Mouse (Mus musculus): Measurements from ENCODE around the gene Mast4. TPM values are rescaled to one million over a fixed set of nuclear protein-coding genes. Genes with fewer than 3 reads are reported as not detected.

The Mast4 gene
- polyA plus RNA-seq, 1 experiment from 2014 or later, result 41.8 TPM

DNA sequence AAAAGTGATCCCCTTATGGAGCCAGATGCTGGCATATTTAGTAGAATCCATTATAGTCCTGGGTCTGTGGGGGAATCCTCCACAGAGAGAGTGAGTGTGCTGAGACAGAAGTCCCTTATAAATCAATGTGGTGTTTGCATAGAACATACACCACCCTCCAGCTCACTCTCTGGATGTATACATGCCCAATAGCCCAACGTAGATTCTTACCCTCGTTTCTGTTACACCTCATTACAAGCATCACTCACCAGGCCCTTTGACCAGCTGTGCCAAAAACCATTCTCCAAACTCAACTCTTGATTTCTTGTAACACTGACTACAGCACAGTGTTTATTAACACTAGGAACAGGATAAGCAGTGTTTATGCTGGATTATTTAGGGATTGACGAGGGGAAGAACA, 72.2 kb downstream of the Mast4 start:
- no peak overlapping the region for H3K4me2 ChIP-seq (ENCODE audit: low read length)
- no peaks in the 10 kb centered on the region for H3K27me3 ChIP-seq (ENCODE audit: control insufficient read depth, insufficient read depth, low read length)
- H3K36me3 ChIP-seq (ENCODE audit: control insufficient read depth, insufficient read depth, low read length), result no peaks in the 10 kb centered on the region
- WGBS, result 86% methylated on average over 3 of the region's 3 CpGs
- no peaks in the 10 kb centered on the region for H3K4me1 ChIP-seq (ENCODE audit: control insufficient read depth, insufficient read depth, low read length)
- no peak overlapping the region for H3K9ac ChIP-seq (replicated peaks; ENCODE audit: low read length)
- no peak for ATAC-seq (ENCODE audit: low FRiP score, low TSS enrichment)
- no peak overlapping the region for H3K4me3 ChIP-seq (replicated peaks; ENCODE audit: low read depth, low read length)
- H3K27ac ChIP-seq (replicated peaks; ENCODE audit: low read depth, low read length), result no peak overlapping the region
- DNase-seq, result no peak
- H3K9me3 ChIP-seq (ENCODE audit: control insufficient read depth, low read length), result no peaks in the 10 kb centered on the region

DNA sequence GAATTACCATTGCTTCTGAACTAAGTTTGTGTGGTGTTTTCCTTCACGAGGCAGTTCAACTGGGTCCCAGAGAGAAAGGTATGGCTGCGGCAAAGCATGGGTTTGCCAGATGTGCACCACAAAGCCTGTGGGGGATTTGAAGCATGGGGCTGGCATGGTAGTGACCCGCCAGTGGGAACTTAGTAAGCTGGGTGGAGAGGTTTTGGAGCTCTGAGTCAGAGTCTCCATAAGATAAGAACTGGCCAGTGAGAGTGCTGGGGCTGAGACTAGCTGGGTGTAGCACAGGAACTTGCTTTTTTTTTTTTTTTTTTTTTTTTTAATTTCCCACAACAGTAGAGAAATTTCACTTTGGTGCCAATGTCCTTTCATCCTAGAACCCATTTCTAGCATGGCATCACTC, 73.9 kb downstream of the Mast4 start:
- Histone ChIP-seq H3K4me3 (replicated peaks; ENCODE audit: low read depth, low read length) (no peak overlapping the region), H3K4me2 (ENCODE audit: low read length) (no peak overlapping the region), H3K27ac (replicated peaks; ENCODE audit: low read depth, low read length) (no peak overlapping the region), H3K27me3 (ENCODE audit: control insufficient read depth, insufficient read depth, low read length) (no peaks in the 10 kb centered on the region), H3K9me3 (ENCODE audit: control insufficient read depth, low read length) (no peaks in the 10 kb centered on the region), H3K36me3 (ENCODE audit: control insufficient read depth, insufficient read depth, low read length) (no peaks in the 10 kb centered on the region), H3K9ac (replicated peaks; ENCODE audit: low read length) (no peak overlapping the region), H3K4me1 (ENCODE audit: control insufficient read depth, insufficient read depth, low read length) (no peaks in the 10 kb centered on the region)
- no peak for DNase-seq
- ATAC-seq (ENCODE audit: low FRiP score, low TSS enrichment), result no peak
- 83% methylated on average over 3 of the region's 3 CpGs for WGBS

DNA sequence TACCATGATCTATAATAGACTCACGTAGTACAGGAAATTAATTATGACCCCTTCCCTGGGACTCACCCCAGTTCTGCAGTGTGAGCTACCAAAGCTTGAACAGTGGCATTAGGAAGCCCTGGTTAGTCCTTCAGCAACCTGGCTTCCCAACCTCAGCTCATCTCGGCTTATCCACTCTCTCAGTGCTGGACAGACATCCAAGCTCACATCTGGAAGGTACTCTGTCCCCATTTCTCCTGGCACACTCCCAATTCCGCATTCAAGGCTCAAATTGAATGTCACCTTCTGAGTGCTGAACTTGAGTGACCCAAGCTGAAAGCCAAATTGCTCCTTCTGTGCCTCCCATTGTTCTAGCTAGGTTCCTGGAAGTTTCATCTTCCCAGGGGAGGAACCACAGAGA, 76.2 kb downstream of the Mast4 start:
- Histone ChIP-seq H3K4me1 (ENCODE audit: control insufficient read depth, insufficient read depth, low read length) (no peaks in the 10 kb centered on the region), H3K9ac (replicated peaks; ENCODE audit: low read length) (no peak overlapping the region), H3K27ac (replicated peaks; ENCODE audit: low read depth, low read length) (no peak overlapping the region), H3K36me3 (ENCODE audit: control insufficient read depth, insufficient read depth, low read length) (no peaks in the 10 kb centered on the region), H3K4me2 (ENCODE audit: low read length) (no peak overlapping the region), H3K9me3 (ENCODE audit: control insufficient read depth, low read length) (no peaks in the 10 kb centered on the region), H3K27me3 (ENCODE audit: control insufficient read depth, insufficient read depth, low read length) (no peaks in the 10 kb centered on the region), H3K4me3 (replicated peaks; ENCODE audit: low read depth, low read length) (no peak overlapping the region)
- no peak for DNase-seq
- ATAC-seq (ENCODE audit: low FRiP score, low TSS enrichment), result no peak
- 76% methylated on average over 3 of the region's 3 CpGs for WGBS

DNA sequence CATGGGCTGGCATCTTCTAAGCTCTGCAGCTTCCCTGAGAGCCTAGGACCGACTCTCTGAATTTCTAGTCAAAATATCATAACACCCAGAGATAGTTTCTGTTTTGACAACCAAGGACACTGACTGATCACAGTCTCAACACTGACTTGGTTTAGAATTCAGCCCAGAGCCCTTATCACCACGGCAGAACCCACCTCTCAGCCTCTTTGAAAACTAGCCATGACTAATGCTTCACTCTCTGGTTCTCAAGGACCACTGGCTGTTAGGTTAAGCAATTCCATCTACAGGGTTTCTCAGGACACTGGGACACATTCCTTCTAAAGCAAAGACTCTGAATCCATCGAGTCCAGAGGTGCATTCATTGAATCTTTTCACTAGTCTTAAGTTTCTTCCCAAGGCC, 79.4 kb downstream of the Mast4 start:
- H3K4me1 ChIP-seq (ENCODE audit: control insufficient read depth, insufficient read depth, low read length), result no peaks in the 10 kb centered on the region
- no peak overlapping the region for H3K27ac ChIP-seq (replicated peaks; ENCODE audit: low read depth, low read length)
- H3K9me3 ChIP-seq (ENCODE audit: control insufficient read depth, low read length), result no peaks in the 10 kb centered on the region
- no peak overlapping the region for H3K4me2 ChIP-seq (ENCODE audit: low read length)
- 70% methylated on average over 3 of the region's 3 CpGs for WGBS
- H3K9ac ChIP-seq (replicated peaks; ENCODE audit: low read length), result no peak overlapping the region
- no peaks in the 10 kb centered on the region for H3K36me3 ChIP-seq (ENCODE audit: control insufficient read depth, insufficient read depth, low read length)
- ATAC-seq (ENCODE audit: low FRiP score, low TSS enrichment), result no peak
- H3K4me3 ChIP-seq (replicated peaks; ENCODE audit: low read depth, low read length), result no peak overlapping the region
- DNase-seq, result no peak
- no peaks in the 10 kb centered on the region for H3K27me3 ChIP-seq (ENCODE audit: control insufficient read depth, insufficient read depth, low read length)

DNA sequence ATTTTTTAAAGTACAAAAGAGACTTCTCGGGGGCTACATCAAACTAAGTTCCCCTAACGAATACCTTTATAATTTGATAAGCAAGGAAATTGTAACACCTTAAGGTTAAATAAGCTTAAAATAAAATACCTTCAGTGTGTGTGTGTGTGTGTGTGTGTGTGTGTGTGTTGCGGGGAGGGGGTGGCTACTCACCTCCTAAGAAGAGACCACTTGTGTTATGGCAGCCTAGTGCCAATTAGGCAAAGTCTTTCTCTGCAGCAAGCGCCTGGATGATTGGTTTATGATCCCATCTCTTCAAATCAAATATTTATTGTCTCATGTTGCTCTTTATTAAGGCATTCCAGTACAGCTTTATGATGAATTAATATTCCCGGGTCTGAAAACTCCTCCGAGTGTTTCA, 81.2 kb downstream of the Mast4 start:
- no peak overlapping the region for H3K9ac ChIP-seq (replicated peaks; ENCODE audit: low read length)
- no peaks in the 10 kb centered on the region for H3K27me3 ChIP-seq (ENCODE audit: control insufficient read depth, insufficient read depth, low read length)
- H3K4me2 ChIP-seq (ENCODE audit: low read length), result no peak overlapping the region
- peaks cover 5% of the 10 kb centered on the region for H3K4me1 ChIP-seq (ENCODE audit: control insufficient read depth, insufficient read depth, low read length)
- H3K4me3 ChIP-seq (replicated peaks; ENCODE audit: low read depth, low read length), result no peak overlapping the region
- DNase-seq (no peak), ATAC-seq (ENCODE audit: low FRiP score, low TSS enrichment) (no peak)
- no peak overlapping the region for H3K27ac ChIP-seq (replicated peaks; ENCODE audit: low read depth, low read length)
- no peaks in the 10 kb centered on the region for H3K9me3 ChIP-seq (ENCODE audit: control insufficient read depth, low read length)
- H3K36me3 ChIP-seq (ENCODE audit: control insufficient read depth, insufficient read depth, low read length), result no peaks in the 10 kb centered on the region
- WGBS, result 85% methylated on average over 6 of the region's 6 CpGs

DNA sequence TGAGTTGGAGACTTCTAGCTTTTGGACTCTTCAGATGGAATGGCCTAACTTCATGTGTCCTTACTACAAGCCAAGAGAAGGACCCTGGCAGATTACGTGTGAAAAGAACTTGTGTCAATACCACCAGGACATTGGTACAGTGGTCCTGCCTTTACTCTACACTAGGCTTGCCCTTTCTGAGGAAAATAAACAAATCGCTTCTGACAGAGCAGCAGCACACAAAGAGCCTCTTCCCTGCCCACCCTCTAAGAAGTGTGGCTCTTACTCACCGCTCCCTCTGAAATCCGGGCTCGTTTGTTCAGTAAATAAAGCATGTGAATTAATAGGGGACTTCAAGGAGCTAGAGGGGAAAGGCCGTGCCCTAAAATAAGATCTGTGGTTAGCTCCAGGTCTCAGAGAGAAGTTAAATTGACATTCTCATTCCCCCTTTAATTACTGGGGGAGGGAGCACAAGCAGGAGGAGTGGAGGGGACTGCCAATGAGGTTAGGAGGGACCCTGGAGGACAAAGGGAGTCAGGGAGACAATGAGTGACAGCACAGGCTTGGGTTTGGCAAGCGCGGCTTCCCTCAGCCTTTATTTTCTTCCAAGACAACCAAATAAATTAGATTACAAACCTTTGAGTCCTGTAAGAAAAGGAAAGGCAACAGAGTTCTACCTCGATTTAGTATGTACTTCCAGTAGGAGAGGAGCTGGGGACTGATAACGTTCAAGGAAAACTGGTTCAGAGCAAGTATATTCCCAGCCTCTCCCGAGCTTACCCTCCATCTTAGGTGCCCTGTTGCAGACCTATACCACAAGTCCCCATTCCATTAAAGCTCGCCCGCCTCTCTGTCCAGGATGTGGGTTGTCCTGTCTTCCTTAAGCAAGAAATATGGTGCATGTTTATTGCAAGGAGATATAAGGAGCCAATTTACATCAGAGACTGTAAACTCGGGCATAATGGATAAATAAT, 85.9 kb downstream of the Mast4 start:
- 14% methylated on average over 14 of the region's 14 CpGs for WGBS
- Histone ChIP-seq H3K9me3 (ENCODE audit: control insufficient read depth, low read length) (no peaks in the 10 kb centered on the region), H3K4me1 (ENCODE audit: control insufficient read depth, insufficient read depth, low read length) (peaks cover 9% of the 10 kb centered on the region), H3K9ac (replicated peaks; ENCODE audit: low read length) (no peak overlapping the region), H3K27ac (replicated peaks; ENCODE audit: low read depth, low read length) (peak overlapping the region; percentile 32; the same call in 1 of the 2 replicates), H3K36me3 (ENCODE audit: control insufficient read depth, insufficient read depth, low read length) (no peaks in the 10 kb centered on the region), H3K27me3 (ENCODE audit: control insufficient read depth, insufficient read depth, low read length) (no peaks in the 10 kb centered on the region), H3K4me2 (ENCODE audit: low read length) (0 out of 2 replicates have a peak overlapping the region, but pooled peaks have one; percentile 3), H3K4me3 (replicated peaks; ENCODE audit: low read depth, low read length) (no peak overlapping the region)
- ATAC-seq (ENCODE audit: low FRiP score, low TSS enrichment) (no peak; the same call in 1 of the 2 replicates), DNase-seq (peak; percentile 54)

DNA sequence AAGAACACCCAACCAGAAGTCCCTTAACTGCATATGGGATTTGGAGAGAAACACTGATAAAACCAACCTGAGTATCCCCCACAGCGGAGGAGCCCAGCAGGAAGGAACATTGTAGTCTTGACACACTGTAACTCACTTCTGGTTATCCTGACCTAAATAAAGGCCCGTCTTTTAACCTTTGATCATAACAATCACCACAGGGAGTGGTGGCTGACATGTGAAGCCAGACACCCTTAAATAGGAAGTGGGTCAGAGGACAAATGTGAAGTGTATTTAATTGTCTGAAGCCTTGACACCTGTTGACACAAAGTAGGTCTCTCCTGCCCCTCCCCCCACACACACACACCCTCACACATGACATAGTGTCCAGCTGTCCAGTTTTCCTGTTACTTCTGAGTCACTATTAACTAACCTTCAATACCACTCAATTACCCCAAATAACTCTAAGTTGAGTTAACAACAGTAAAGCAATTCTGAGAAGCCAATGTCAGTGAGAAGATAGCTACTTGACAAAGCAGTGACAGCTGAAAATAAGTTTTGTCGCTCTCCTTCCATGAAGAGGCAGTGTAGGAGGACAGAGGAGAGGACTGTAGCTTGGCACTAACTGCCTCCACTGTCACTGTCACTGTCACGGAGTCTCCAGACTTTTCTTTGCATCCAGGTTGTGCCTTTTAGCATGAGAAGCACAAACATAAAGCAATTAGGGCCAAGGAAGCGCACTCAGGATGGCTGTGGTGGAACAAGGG, 87.2 kb downstream of the Mast4 start:
- Histone ChIP-seq H3K9me3 (ENCODE audit: control insufficient read depth, low read length) (no peaks in the 10 kb centered on the region), H3K36me3 (ENCODE audit: control insufficient read depth, insufficient read depth, low read length) (no peaks in the 10 kb centered on the region), H3K9ac (replicated peaks; ENCODE audit: low read length) (no peak overlapping the region), H3K4me2 (ENCODE audit: low read length) (no peak overlapping the region), H3K27me3 (ENCODE audit: control insufficient read depth, insufficient read depth, low read length) (no peaks in the 10 kb centered on the region), H3K4me3 (replicated peaks; ENCODE audit: low read depth, low read length) (no peak overlapping the region), H3K4me1 (ENCODE audit: control insufficient read depth, insufficient read depth, low read length) (peaks cover 9% of the 10 kb centered on the region), H3K27ac (replicated peaks; ENCODE audit: low read depth, low read length) (no peak overlapping the region)
- DNase-seq (no peak), ATAC-seq (ENCODE audit: low FRiP score, low TSS enrichment) (0 out of 2 replicates have a peak, but pooled peaks have one; percentile 11)
- WGBS, result 84% methylated on average over 5 of the region's 5 CpGs

DNA sequence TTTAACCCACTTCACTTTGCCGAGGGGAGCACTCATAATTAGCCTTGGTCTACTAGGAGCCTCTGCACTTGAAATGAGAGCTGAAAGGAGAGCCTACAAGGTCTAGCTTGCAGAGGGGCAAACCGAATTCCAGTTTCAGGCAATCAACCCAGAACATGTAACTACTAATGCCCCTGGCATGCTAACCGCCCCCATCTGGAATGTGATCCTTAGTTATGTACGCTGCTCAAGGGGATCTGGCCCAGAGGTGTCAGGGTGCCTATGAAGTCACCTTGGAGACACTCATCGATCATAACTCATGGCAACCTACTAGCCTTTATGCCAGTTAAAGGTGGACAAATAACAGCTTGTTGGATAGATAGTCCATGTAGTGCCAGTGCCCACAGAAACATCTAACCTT, 88.9 kb downstream of the Mast4 start:
- Histone ChIP-seq H3K27me3 (ENCODE audit: control insufficient read depth, insufficient read depth, low read length) (no peaks in the 10 kb centered on the region), H3K27ac (replicated peaks; ENCODE audit: low read depth, low read length) (no peak overlapping the region), H3K9ac (replicated peaks; ENCODE audit: low read length) (no peak overlapping the region), H3K4me2 (ENCODE audit: low read length) (no peak overlapping the region), H3K36me3 (ENCODE audit: control insufficient read depth, insufficient read depth, low read length) (no peaks in the 10 kb centered on the region), H3K4me1 (ENCODE audit: control insufficient read depth, insufficient read depth, low read length) (peaks cover 9% of the 10 kb centered on the region), H3K4me3 (replicated peaks; ENCODE audit: low read depth, low read length) (no peak overlapping the region), H3K9me3 (ENCODE audit: control insufficient read depth, low read length) (no peaks in the 10 kb centered on the region)
- WGBS, result 97% methylated on average over 5 of the region's 5 CpGs
- ATAC-seq (ENCODE audit: low FRiP score, low TSS enrichment) (no peak), DNase-seq (no peak)

Data from midbrain, embryonic 14.5 days (tissue).